Mouse (Mus musculus) spleen, adult 2 months (tissue): ENCODE data around the gene Fzd4.

Source experiments
- CTCF ChIP-seq: fragments of 200-500 bp; IDR thresholded peaks from 2 replicates; pipeline ENCODE4 v1.5.1; 2011; ENCODE audit warnings: mild to moderate bottlenecking, inconsistent platforms; ENCODE audit not compliant: insufficient read depth, insufficient read length, insufficient replicate concordance; ENCODE audit errors: extremely low read depth
- POLR2A ChIP-seq: fragments of 200-500 bp; IDR thresholded peaks from 2 replicates; pipeline ENCODE4 v1.6.1; 2011; ENCODE audit warnings: low read depth, low read length, inconsistent platforms

GRCm38 (mm10) chr7:89411346-89411745, 7.2 kb downstream of the Fzd4 start:
- TF ChIP-seq CTCF (no peak), POLR2A (no peak)
